Mouse (Mus musculus) brain, embryonic 14.5 days (tissue): ENCODE measurements around the gene Dock9.

ENCODE experiments used
- CTCF ChIP-seq: fragments of 200-500 bp; IDR thresholded peaks from 2 replicates; pipeline ENCODE4 v1.5.1; 2012; ENCODE audit warnings: inconsistent platforms, mild to moderate bottlenecking, moderate library complexity, borderline replicate concordance; ENCODE audit not compliant: insufficient read depth, insufficient read length; ENCODE audit errors: extremely low read depth
- POLR2A ChIP-seq: fragments of 200-500 bp; IDR thresholded peaks from 2 replicates; pipeline ENCODE4 v1.6.1; 2012; ENCODE audit warnings: mild to moderate bottlenecking, inconsistent platforms, borderline replicate concordance; ENCODE audit not compliant: poor library complexity, insufficient read depth, insufficient read length, severe bottlenecking; ENCODE audit errors: extremely low read depth

DNA sequence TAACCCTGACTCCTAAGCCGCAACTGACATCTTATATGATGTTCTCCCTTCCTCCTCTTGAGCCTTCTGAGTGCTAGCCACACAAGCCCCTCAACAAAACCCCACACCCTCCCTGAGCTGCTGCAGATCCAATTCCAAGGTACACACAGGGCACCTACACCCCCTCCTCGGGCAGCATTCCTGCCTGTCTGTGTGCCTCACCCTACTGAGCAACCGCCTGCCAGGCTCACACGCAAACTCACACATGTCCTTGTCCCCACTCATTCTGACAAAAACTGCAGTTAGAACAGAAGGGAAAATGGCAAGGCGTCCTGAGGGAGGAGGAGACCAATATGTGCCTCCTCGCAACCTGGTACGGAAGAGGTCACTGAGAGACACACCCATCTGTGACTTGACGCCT is 60.4 kb downstream of the Dock9 start:
- no peak for TF ChIP-seq POLR2A
- TF ChIP-seq CTCF: no peak
